Mouse (Mus musculus) ES-E14 (cell line): Measurements from ENCODE around the gene C9orf72.

ENCODE experiments used
- MAFK ChIP-seq: IDR thresholded peaks from 2 replicates; pipeline ENCODE4 v1.6.1; 2014; ENCODE audit warnings: mild to moderate bottlenecking, low read depth, low read length, inconsistent platforms; ENCODE audit not compliant: insufficient read depth
- ZC3H11A ChIP-seq: IDR thresholded peaks from 2 replicates; pipeline ENCODE4 v1.6.1; 2012; ENCODE audit warnings: low read depth, mild to moderate bottlenecking, inconsistent platforms, low read length, borderline replicate concordance
- ZNF384 ChIP-seq: IDR thresholded peaks from 2 replicates; pipeline ENCODE4 v1.6.1; 2012; ENCODE audit warnings: low read depth, low read length, inconsistent platforms

GRCm38 (mm10) chr4:35204659-35205058 is 21.3 kb downstream of the C9orf72 start:
- no peak for TF ChIP-seq MAFK
- no peak for TF ChIP-seq ZC3H11A
- TF ChIP-seq ZNF384: no peak
